Mouse (Mus musculus) heart, embryonic 15.5 days (tissue): Measurements from ENCODE around the gene Nr1h4. TPM values are rescaled to one million over a fixed set of nuclear protein-coding genes. Genes with fewer than 3 reads are reported as not detected.

Experiments
- ATAC-seq: fragments of 200-750 bp; cut with Nextera tagmentation; replicated peaks from 2 replicates; pipeline ENCODE4 v1.8.0; 2017; ENCODE audit warnings: low read depth, moderate TSS enrichment; ENCODE audit not compliant: insufficient number of reproducible peaks, insufficient read depth, low FRiP score
- H3K27ac ChIP-seq: fragments of 300-500 bp; sonication (generic); 2 replicates; pipeline ENCODE4 v1.5.1; 2015; ENCODE audit warnings: mild to moderate bottlenecking, inconsistent platforms
- H3K27me3 ChIP-seq: fragments of 300-500 bp; sonication (generic); 2 replicates; pipeline ENCODE4 v1.6.1; 2015; ENCODE audit warnings: inconsistent platforms
- H3K36me3 ChIP-seq: fragments of 300-500 bp; sonication (generic); 2 replicates; pipeline ENCODE4 v1.6.1; 2015; ENCODE audit warnings: mild to moderate bottlenecking, inconsistent platforms
- H3K4me1 ChIP-seq: fragments of 300-500 bp; sonication (generic); replicated peaks from 2 replicates; pipeline ENCODE4 v1.6.1; 2015; ENCODE audit warnings: inconsistent platforms
- H3K4me2 ChIP-seq: fragments of 300-500 bp; sonication (generic); 2 replicates; pipeline ENCODE4 v1.6.1; 2015; ENCODE audit warnings: inconsistent platforms, mild to moderate bottlenecking, moderate library complexity
- H3K4me3 ChIP-seq: fragments of 300-500 bp; sonication (generic); 2 replicates; pipeline ENCODE4 v1.5.1; 2015; ENCODE audit warnings: mild to moderate bottlenecking, inconsistent platforms
- H3K9ac ChIP-seq: fragments of 300-500 bp; sonication (generic); 2 replicates; pipeline ENCODE4 v1.6.1; 2015; ENCODE audit warnings: mild to moderate bottlenecking, inconsistent platforms
- H3K9me3 ChIP-seq: fragments of 300-500 bp; sonication (generic); replicated peaks from 2 replicates; pipeline ENCODE4 v1.6.1; 2016; ENCODE audit warnings: inconsistent platforms
- WGBS: fragments of 180-500 bp; shearing (Covaris S2); methylation state at CpG from one replicate; pipeline ENCODE4 v1.1.7; 2015; ENCODE audit warnings: mixed read lengths; 5-methylcytosine and 5-hydroxymethylcytosine counted together
- polyA plus RNA-seq: library from polyadenylated mRNA; unstranded; fragments of >200 nt; fragmentation: Nextera tagmentation; extraction: Ambion mirVana; gene quantifications from 2 replicates; pipeline ENCODE4 v1.2.1, GENCODE M21; 2015

Gene Nr1h4
- polyA plus RNA-seq, 1 experiment from 2014 or later = 0.81 TPM

GRCm38 (mm10) chr10:89432743-89433142, 100.6 kb downstream of the Nr1h4 start:
- Histone ChIP-seq H3K27ac (no peak overlapping the region), H3K9ac (no peak overlapping the region), H3K4me1 (peaks cover 4% of the 10 kb centered on the region), H3K4me2 (no peak overlapping the region), H3K27me3 (no peaks in the 10 kb centered on the region), H3K9me3 (no peaks in the 10 kb centered on the region), H3K36me3 (peaks cover 9% of the 10 kb centered on the region; the same call in 1 of the 2 replicates), H3K4me3 (no peak overlapping the region)
- 83% methylated on average over 13 of the region's 13 CpGs for WGBS
- no peak for ATAC-seq

- no peak for ATAC-seq
- no peak overlapping the region for H3K27ac ChIP-seq
- H3K36me3 ChIP-seq = peaks cover 15% of the 10 kb centered on the region
- H3K9ac ChIP-seq = no peak overlapping the region
- H3K9me3 ChIP-seq = no peaks in the 10 kb centered on the region
- H3K4me1 ChIP-seq = no peaks in the 10 kb centered on the region
- no peak overlapping the region for H3K4me2 ChIP-seq
- WGBS = 93% methylated on average over 7 of the region's 7 CpGs
- no peak overlapping the region for H3K4me3 ChIP-seq
- no peaks in the 10 kb centered on the region for H3K27me3 ChIP-seq
Measured at GRCm38 (mm10) chr10:89430751-89431150, 102.6 kb downstream of the Nr1h4 start.

- Histone ChIP-seq H3K27me3 (no peaks in the 10 kb centered on the region), H3K4me3 (no peak overlapping the region), H3K36me3 (peaks cover 34% of the 10 kb centered on the region), H3K4me1 (no peaks in the 10 kb centered on the region), H3K9ac (no peak overlapping the region), H3K4me2 (no peak overlapping the region), H3K27ac (no peak overlapping the region), H3K9me3 (no peaks in the 10 kb centered on the region)
- ATAC-seq = no peak
- WGBS = 85% methylated on average over 11 of the region's 11 CpGs
Measured at GRCm38 (mm10) chr10:89424800-89425393, 108.5 kb downstream of the Nr1h4 start.

- no peak overlapping the region for H3K4me3 ChIP-seq
- ATAC-seq = no peak
- 88% methylated on average over 9 of the region's 9 CpGs for WGBS
- no peaks in the 10 kb centered on the region for H3K4me1 ChIP-seq
- no peak overlapping the region for H3K9ac ChIP-seq
- no peak overlapping the region for H3K27ac ChIP-seq
- H3K4me2 ChIP-seq = no peak overlapping the region
- H3K27me3 ChIP-seq = no peaks in the 10 kb centered on the region
- peaks cover 29% of the 10 kb centered on the region for H3K36me3 ChIP-seq
- H3K9me3 ChIP-seq = no peaks in the 10 kb centered on the region
Measured at GRCm38 (mm10) chr10:89424217-89424616, 109.2 kb downstream of the Nr1h4 start.

GRCm38 (mm10) chr10:89423164-89423778, 110.1 kb downstream of the Nr1h4 start:
- peaks cover 33% of the 10 kb centered on the region for H3K36me3 ChIP-seq
- WGBS = 84% methylated on average over 9 of the region's 9 CpGs
- no peak overlapping the region for H3K4me3 ChIP-seq
- no peaks in the 10 kb centered on the region for H3K9me3 ChIP-seq
- H3K9ac ChIP-seq = no peak overlapping the region
- no peak overlapping the region for H3K4me2 ChIP-seq
- H3K27ac ChIP-seq = no peak overlapping the region
- H3K4me1 ChIP-seq = no peaks in the 10 kb centered on the region
- no peak for ATAC-seq
- H3K27me3 ChIP-seq = no peaks in the 10 kb centered on the region

- Histone ChIP-seq H3K4me3 (no peak overlapping the region), H3K27ac (no peak overlapping the region), H3K4me1 (no peaks in the 10 kb centered on the region), H3K4me2 (no peak overlapping the region), H3K9me3 (no peaks in the 10 kb centered on the region), H3K9ac (no peak overlapping the region), H3K27me3 (no peaks in the 10 kb centered on the region), H3K36me3 (peaks cover 40% of the 10 kb centered on the region)
- no peak for ATAC-seq
- 85% methylated on average over 8 of the region's 8 CpGs for WGBS
Measured at GRCm38 (mm10) chr10:89422504-89423158, 110.8 kb downstream of the Nr1h4 start.

- no peak overlapping the region for H3K9ac ChIP-seq
- peaks cover 52% of the 10 kb centered on the region for H3K36me3 ChIP-seq
- no peak for ATAC-seq
- H3K27me3 ChIP-seq = no peaks in the 10 kb centered on the region
- H3K4me1 ChIP-seq = no peaks in the 10 kb centered on the region
- H3K27ac ChIP-seq = no peak overlapping the region
- no peak overlapping the region for H3K4me3 ChIP-seq
- 98% methylated on average over 2 of the region's 2 CpGs for WGBS
- no peak overlapping the region for H3K4me2 ChIP-seq
- H3K9me3 ChIP-seq = no peaks in the 10 kb centered on the region
Measured at GRCm38 (mm10) chr10:89417966-89418365, 115.4 kb downstream of the Nr1h4 start.

GRCm38 (mm10) chr10:89415478-89415877, 117.9 kb downstream of the Nr1h4 start:
- ATAC-seq = no peak
- H3K4me2 ChIP-seq = no peak overlapping the region
- H3K4me3 ChIP-seq = no peak overlapping the region
- no peaks in the 10 kb centered on the region for H3K4me1 ChIP-seq
- no peaks in the 10 kb centered on the region for H3K27me3 ChIP-seq
- no peaks in the 10 kb centered on the region for H3K9me3 ChIP-seq
- no peak overlapping the region for H3K9ac ChIP-seq
- H3K27ac ChIP-seq = no peak overlapping the region
- WGBS = 73% methylated on average over 3 of the region's 3 CpGs
- peaks cover 51% of the 10 kb centered on the region for H3K36me3 ChIP-seq

- WGBS = 46% methylated on average over 1 of the region's 1 CpGs
- H3K4me3 ChIP-seq = no peak overlapping the region
- H3K9me3 ChIP-seq = no peaks in the 10 kb centered on the region
- no peaks in the 10 kb centered on the region for H3K4me1 ChIP-seq
- no peaks in the 10 kb centered on the region for H3K27me3 ChIP-seq
- H3K36me3 ChIP-seq = peaks cover 6% of the 10 kb centered on the region
- no peak overlapping the region for H3K9ac ChIP-seq
- H3K4me2 ChIP-seq = no peak overlapping the region
- H3K27ac ChIP-seq = no peak overlapping the region
- ATAC-seq = no peak
Measured at GRCm38 (mm10) chr10:89407551-89407950, 125.8 kb downstream of the Nr1h4 start.

- 77% methylated on average over 5 of the region's 6 CpGs for WGBS
- ATAC-seq = no peak
- H3K27ac ChIP-seq = no peak overlapping the region
- H3K27me3 ChIP-seq = no peaks in the 10 kb centered on the region
- no peak overlapping the region for H3K4me2 ChIP-seq
- peaks cover 4% of the 10 kb centered on the region; the same call in 1 of the 2 replicates for H3K36me3 ChIP-seq
- H3K9ac ChIP-seq = no peak overlapping the region
- H3K4me3 ChIP-seq = no peak overlapping the region
- H3K4me1 ChIP-seq = no peaks in the 10 kb centered on the region
- no peaks in the 10 kb centered on the region for H3K9me3 ChIP-seq
Measured at GRCm38 (mm10) chr10:89406733-89407484, 126.5 kb downstream of the Nr1h4 start.

- H3K9me3 ChIP-seq = no peaks in the 10 kb centered on the region
- 57% methylated on average over 4 of the region's 4 CpGs for WGBS
- no peak overlapping the region for H3K9ac ChIP-seq
- no peak overlapping the region for H3K27ac ChIP-seq
- no peaks in the 10 kb centered on the region for H3K27me3 ChIP-seq
- 0 out of 2 replicates have a peak, but pooled peaks cover 2% of the 10 kb centered on the region for H3K36me3 ChIP-seq
- H3K4me2 ChIP-seq = no peak overlapping the region
- ATAC-seq = no peak
- no peaks in the 10 kb centered on the region for H3K4me1 ChIP-seq
- H3K4me3 ChIP-seq = no peak overlapping the region
Measured at GRCm38 (mm10) chr10:89404936-89405335, 128.4 kb downstream of the Nr1h4 start.
